Mouse (Mus musculus): ENCODE data around the gene Lhb. TPM values are rescaled to one million over a fixed set of nuclear protein-coding genes. Genes with fewer than 3 reads are reported as not detected.

The Lhb gene
- polyA plus RNA-seq, 1 experiment from 2014 or later = not detected

DNA sequence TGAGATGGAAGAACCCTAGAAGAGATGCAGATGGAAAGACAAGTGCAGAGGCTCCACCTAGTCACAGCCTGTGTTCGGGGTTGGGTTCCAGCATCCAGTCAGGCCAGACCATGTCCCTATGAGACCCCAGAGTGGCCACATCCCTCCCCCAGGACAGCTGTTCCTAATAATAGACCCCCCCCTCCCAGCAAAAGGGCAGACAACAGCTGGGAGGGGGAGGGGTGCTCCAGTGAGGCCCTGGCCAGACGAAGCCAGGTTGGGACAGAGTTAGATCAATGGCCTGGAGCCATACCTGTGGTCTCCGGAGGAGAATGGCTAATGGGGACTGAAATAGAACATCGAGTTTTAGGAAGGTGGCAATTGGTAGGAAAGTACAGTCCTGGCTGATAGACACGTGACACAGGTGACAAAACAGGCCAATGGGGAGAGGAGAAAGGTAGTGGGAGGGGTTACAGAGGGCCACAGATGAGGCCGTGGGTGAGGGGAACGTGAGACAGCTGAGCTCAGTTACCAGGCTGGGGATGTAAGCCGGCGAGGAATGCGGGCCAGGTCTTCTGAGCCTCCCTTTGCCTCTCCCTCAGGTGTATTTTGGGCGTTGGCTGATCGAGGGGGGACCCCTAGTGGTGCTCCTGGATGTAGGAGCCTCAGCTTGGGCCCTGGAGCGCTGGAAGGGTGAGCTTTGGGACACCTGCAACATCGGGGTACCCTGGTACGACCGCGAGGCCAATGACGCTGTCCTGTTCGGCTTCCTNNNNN lies 17.1 kb downstream of the Lhb start, which contains the start of gene Ruvbl2:
Ruvbl2 (minus strand) TSS at position 576 of the 756 bp plus-strand sequence.
- Histone ChIP-seq H3K27ac (peak within 1 kb of the TSS; percentile 24; the same call in 1 of the 2 replicates), H3K4me3 (replicated peaks) (peak within 1 kb of the TSS; percentile 8; the same call in 1 of the 2 replicates), H3K4me2 (peak within 1 kb of the TSS; percentile 48), H3K36me3 (peaks cover 32% of the 10 kb centered on the region), H3K9ac (replicated peaks) (peak within 1 kb of the TSS; percentile 13; the same call in 1 of the 2 replicates), H3K27me3 (no peaks in the 10 kb centered on the region), H3K9me3 (no peaks in the 10 kb centered on the region), H3K4me1 (replicated peaks) (peaks cover 41% of the 10 kb centered on the region)
- ATAC-seq (ENCODE audit: insufficient number of reproducible peaks, insufficient read depth, low FRiP score, low TSS enrichment, low read depth) = no peak
- WGBS = 12% methylated on average over 19 of the region's 19 CpGs

- ATAC-seq (ENCODE audit: insufficient number of reproducible peaks, insufficient read depth, low FRiP score, low TSS enrichment, low read depth) = no peak
- H3K9ac ChIP-seq (replicated peaks) = no peak overlapping the region
- no peak overlapping the region for H3K4me2 ChIP-seq
- no peaks in the 10 kb centered on the region for H3K9me3 ChIP-seq
- H3K4me3 ChIP-seq (replicated peaks) = no peak overlapping the region
- no peaks in the 10 kb centered on the region; the same call in 1 of the 2 replicates for H3K4me1 ChIP-seq (replicated peaks)
- H3K27ac ChIP-seq = no peak overlapping the region
- 86% methylated on average over 22 of the region's 22 CpGs for WGBS
- no peaks in the 10 kb centered on the region for H3K27me3 ChIP-seq
- H3K36me3 ChIP-seq = peaks cover 73% of the 10 kb centered on the region
These were observed 23.2 kb downstream of the Lhb start for GRCm38 (mm10) chr7:45443526-45444420.

DNA sequence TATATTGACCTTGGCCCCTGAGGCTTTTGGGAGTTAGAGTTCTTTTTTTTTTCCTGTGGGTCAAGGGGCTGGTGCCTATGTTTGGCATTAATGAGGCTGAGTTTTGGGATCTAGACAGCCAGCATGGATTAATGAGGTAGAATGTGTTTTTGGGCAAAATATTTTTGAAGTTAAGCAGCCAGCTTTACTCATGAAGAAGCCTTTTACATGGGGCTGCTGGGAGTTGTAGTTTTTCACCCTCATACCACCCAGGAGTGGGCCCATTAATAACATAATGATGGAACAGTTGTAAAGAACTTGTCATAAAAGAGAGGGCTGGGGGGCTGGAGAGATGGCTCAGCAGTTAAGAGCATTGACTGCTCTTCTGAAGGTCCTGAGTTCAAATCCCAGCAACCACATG lies 26.0 kb downstream of the Lhb start:
- no peak for ATAC-seq (ENCODE audit: insufficient number of reproducible peaks, insufficient read depth, low FRiP score, low TSS enrichment, low read depth)
- no peak overlapping the region for H3K4me2 ChIP-seq
- no peak overlapping the region for H3K4me3 ChIP-seq (replicated peaks)
- peaks cover 68% of the 10 kb centered on the region for H3K36me3 ChIP-seq
- no peaks in the 10 kb centered on the region for H3K27me3 ChIP-seq
- no peak overlapping the region for H3K9ac ChIP-seq (replicated peaks)
- no peak overlapping the region for H3K27ac ChIP-seq
- no peaks in the 10 kb centered on the region for H3K9me3 ChIP-seq
- no peaks in the 10 kb centered on the region; the same call in 1 of the 2 replicates for H3K4me1 ChIP-seq (replicated peaks)

DNA sequence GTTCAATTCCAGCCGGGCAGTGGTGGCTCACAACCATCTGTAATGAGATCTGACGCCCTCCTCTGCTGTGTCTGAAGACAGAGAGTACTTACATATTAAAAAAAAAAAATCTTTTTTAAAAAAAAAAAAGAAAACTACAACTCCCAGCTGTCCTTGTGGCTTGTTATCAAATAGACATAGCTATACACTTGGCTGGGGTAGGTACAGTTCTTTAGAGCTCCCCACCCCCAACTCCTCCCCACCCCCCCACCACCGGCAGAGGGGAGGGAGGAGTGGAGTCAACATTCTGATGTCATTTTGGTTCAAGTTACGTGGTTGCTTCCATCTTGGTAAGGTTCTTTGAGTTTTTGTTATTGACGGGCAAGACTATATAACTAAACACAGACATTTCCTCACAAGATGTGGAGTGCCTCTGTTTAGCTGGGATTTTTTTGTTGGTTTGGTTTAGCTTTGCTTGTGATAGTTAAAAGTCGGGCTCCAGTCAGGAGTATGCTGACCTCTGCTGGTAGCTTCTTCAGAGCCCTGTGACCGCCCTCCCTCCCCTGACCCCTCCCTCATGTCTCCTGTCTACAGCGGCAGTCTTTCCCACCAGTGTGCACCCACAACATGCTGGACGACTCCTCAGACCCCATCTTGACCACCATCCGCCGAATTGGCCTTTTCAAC lies 26.8 kb downstream of the Lhb start:
- ATAC-seq (ENCODE audit: insufficient number of reproducible peaks, insufficient read depth, low FRiP score, low TSS enrichment, low read depth) = no peak
- Histone ChIP-seq H3K4me2 (no peak overlapping the region), H3K9ac (replicated peaks) (no peak overlapping the region), H3K27ac (no peak overlapping the region), H3K36me3 (peaks cover 72% of the 10 kb centered on the region), H3K4me1 (replicated peaks) (no peaks in the 10 kb centered on the region; the same call in 1 of the 2 replicates), H3K27me3 (no peaks in the 10 kb centered on the region), H3K9me3 (no peaks in the 10 kb centered on the region), H3K4me3 (replicated peaks) (no peak overlapping the region)
- WGBS = 25% methylated on average over 11 of the region's 11 CpGs

GRCm38 (mm10) chr7:45449974-45450373 lies 29.4 kb downstream of the Lhb start:
- H3K4me2 ChIP-seq = no peak overlapping the region
- H3K36me3 ChIP-seq = peaks cover 72% of the 10 kb centered on the region
- H3K4me1 ChIP-seq (replicated peaks) = no peaks in the 10 kb centered on the region; the same call in 1 of the 2 replicates
- H3K27me3 ChIP-seq = no peaks in the 10 kb centered on the region
- 80% methylated on average over 1 of the region's 1 CpGs for WGBS
- no peak overlapping the region for H3K27ac ChIP-seq
- ATAC-seq (ENCODE audit: insufficient number of reproducible peaks, insufficient read depth, low FRiP score, low TSS enrichment, low read depth) = no peak
- H3K4me3 ChIP-seq (replicated peaks) = no peak overlapping the region
- no peaks in the 10 kb centered on the region for H3K9me3 ChIP-seq
- no peak overlapping the region for H3K9ac ChIP-seq (replicated peaks)

DNA sequence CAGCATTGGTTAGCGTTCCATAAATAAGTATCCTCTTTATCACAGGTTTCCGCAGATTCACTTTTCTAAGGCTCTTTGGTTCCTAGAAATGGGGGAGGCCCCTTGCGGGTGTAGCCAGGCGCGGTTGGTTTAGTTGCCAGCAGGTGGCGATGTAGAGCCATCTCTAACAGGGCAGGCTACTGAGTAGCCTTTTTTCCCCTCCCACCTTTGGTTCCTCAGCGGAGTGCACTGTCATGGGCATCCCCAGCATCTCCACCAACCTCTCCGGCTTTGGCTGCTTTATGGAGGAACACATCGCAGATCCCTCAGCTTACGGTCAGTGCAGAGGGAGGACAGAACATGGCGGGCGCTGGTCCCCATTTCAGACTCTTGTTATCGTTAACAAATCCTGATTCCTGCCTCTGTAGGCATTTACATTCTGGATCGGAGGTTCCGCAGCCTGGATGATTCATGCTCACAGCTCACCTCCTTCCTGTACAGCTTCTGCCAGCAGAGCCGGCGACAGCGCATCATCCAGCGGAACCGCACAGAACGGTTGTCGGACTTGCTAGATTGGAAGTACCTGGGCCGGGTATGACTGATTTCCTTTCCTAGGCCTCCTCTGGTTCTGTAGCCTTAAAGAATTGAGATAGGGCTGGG lies 30.8 kb downstream of the Lhb start:
- H3K27me3 ChIP-seq = no peaks in the 10 kb centered on the region
- 57% methylated on average over 23 of the region's 23 CpGs for WGBS

GRCm38 (mm10) chr7:45454971-45455370 lies 34.4 kb downstream of the Lhb start:
- ATAC-seq (ENCODE audit: insufficient number of reproducible peaks, insufficient read depth, low FRiP score, low TSS enrichment, low read depth) = no peak
- no peak overlapping the region for H3K27ac ChIP-seq
- H3K4me2 ChIP-seq = no peak overlapping the region
- no peaks in the 10 kb centered on the region for H3K27me3 ChIP-seq
- H3K9ac ChIP-seq (replicated peaks) = no peak overlapping the region
- 86% methylated on average over 15 of the region's 15 CpGs for WGBS
- H3K36me3 ChIP-seq = peaks cover 75% of the 10 kb centered on the region
- H3K4me1 ChIP-seq (replicated peaks) = peaks cover 22% of the 10 kb centered on the region
- H3K9me3 ChIP-seq = no peaks in the 10 kb centered on the region
- no peak overlapping the region for H3K4me3 ChIP-seq (replicated peaks)

More for the DNA sequence above, 30.8 kb downstream of the Lhb start:
- no peak overlapping the region for H3K27ac ChIP-seq
- no peaks in the 10 kb centered on the region for H3K9me3 ChIP-seq
- H3K4me3 ChIP-seq (replicated peaks) = no peak overlapping the region
- H3K4me1 ChIP-seq (replicated peaks) = peaks cover 3% of the 10 kb centered on the region; the same call in 1 of the 2 replicates
- peaks cover 74% of the 10 kb centered on the region for H3K36me3 ChIP-seq
- H3K9ac ChIP-seq (replicated peaks) = no peak overlapping the region
- peak; percentile 54 for ATAC-seq (ENCODE audit: insufficient number of reproducible peaks, insufficient read depth, low FRiP score, low TSS enrichment, low read depth)
- no peak overlapping the region for H3K4me2 ChIP-seq

GRCm38 (mm10) chr7:45455932-45456696 lies 35.5 kb downstream of the Lhb start:
- no peaks in the 10 kb centered on the region for H3K9me3 ChIP-seq
- H3K9ac ChIP-seq (replicated peaks) = no peak overlapping the region
- no peaks in the 10 kb centered on the region for H3K27me3 ChIP-seq
- H3K27ac ChIP-seq = no peak overlapping the region
- H3K36me3 ChIP-seq = peaks cover 74% of the 10 kb centered on the region
- WGBS = 74% methylated on average over 13 of the region's 13 CpGs
- no peak for ATAC-seq (ENCODE audit: insufficient number of reproducible peaks, insufficient read depth, low FRiP score, low TSS enrichment, low read depth)
- peaks cover 33% of the 10 kb centered on the region for H3K4me1 ChIP-seq (replicated peaks)
- no peak overlapping the region for H3K4me2 ChIP-seq
- H3K4me3 ChIP-seq (replicated peaks) = no peak overlapping the region

DNA sequence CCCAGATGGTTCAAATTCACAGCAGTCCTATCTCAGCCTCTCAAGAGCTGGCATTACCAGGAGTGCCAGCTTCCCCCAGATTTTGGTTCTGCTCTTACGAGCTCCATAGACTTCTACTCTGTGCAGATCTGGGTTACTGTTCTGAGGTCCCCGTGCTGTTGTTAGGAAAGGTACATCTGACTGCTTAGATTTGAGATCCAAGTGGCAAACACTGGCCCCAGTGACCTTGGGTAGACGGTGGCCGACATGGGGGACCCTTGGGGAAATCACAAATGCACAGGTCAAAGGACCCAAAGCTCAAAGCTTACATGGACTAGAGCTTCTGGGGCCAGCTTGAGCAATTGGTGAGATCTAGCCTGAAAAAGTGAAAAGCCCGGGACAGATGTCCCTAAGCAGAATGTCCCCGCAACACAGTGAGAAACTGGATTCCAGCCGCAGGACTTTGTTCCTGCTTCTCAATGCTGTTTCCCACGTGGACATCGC lies 36.1 kb downstream of the Lhb start:
- no peak overlapping the region for H3K4me3 ChIP-seq (replicated peaks)
- H3K4me2 ChIP-seq = peak overlapping the region; percentile 67
- no peak for ATAC-seq (ENCODE audit: insufficient number of reproducible peaks, insufficient read depth, low FRiP score, low TSS enrichment, low read depth)
- no peak overlapping the region for H3K9ac ChIP-seq (replicated peaks)
- no peaks in the 10 kb centered on the region for H3K9me3 ChIP-seq
- peaks cover 37% of the 10 kb centered on the region for H3K4me1 ChIP-seq (replicated peaks)
- WGBS = 54% methylated on average over 9 of the region's 9 CpGs
- no peaks in the 10 kb centered on the region for H3K27me3 ChIP-seq
- peaks cover 77% of the 10 kb centered on the region for H3K36me3 ChIP-seq
- peak overlapping the region; percentile 97; the same call in 1 of the 2 replicates for H3K27ac ChIP-seq

Data from limb, embryonic 12.5 days (tissue).